Mouse (Mus musculus) CH12F3 (cell line): Measurements from ENCODE around the gene Apex2.

ENCODE experiments used
- in situ Hi-C: fragments of 300-500 bp; cut with MboI; formaldehyde crosslinking; loops from 2 replicates; pipeline ENCODE4 v1.14.3; 2020; ENCODE audit warnings: low sequenced_read_pairs

The Apex2 gene

DNA sequence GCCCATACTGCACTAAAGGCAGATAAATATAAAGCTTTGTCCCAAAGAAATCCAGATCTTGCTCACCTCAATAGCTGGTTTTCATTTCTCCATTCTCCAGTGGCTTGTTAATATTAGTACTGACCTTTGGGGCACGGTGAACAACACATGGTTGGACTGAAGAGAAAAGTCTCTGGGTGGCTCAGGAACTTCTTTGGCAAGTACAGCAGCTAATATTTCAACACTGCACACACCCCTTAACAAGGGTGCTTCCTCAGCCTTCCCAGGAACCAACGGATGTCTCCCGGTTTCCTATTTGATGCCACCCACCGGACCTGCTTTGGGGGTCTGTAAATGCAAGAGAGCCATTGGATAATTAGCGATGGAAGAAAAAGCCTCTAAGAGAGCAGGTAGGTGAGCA is at the start of gene Apex2:
TSS of gene Apex2 (minus strand) at position 173 of the 400 bp plus-strand sequence.
- in situ Hi-C loops, result no loop called here

DNA sequence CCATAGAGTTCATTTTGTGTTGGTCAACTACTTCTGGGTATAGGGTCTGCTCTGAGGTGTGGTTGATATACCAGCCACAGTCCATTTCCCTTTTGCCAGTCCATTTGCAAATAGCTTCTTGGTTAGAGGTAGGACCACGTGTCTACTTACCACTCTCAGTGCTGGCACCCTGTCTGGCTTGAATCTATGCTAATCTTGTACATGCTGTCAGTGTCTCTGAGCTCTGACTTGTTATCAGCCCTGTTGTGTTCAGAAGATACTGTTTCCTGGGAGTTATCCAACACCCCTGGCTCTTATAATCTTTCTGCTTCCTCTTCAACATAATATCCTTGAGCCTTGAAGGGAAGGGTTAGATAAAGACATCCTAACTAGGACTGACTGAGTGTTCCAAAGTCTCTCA is 46.8 kb upstream of the Apex2 start:
- in situ Hi-C loops, result no loop called here

DNA sequence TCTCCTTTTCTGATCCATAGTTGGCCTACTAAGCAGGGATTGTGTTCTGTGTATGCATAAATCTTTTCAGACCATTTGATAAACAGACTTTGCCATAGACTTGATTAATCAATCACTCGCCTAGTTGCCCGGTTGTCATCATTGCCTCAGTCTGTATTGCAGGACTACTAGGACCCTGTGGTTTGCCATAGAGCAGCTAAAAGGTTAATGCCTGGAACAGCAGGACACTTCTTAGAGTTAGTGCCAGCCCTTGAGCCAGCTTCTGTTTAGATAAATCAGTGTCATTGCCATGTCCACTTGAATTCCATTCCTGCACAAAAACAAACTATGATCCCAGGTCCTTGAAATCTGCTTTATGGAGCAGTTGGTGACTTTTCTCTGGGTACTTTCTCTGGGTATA is 9.2 kb upstream of the Apex2 start:
- in situ Hi-C loops, result no loop called here

DNA sequence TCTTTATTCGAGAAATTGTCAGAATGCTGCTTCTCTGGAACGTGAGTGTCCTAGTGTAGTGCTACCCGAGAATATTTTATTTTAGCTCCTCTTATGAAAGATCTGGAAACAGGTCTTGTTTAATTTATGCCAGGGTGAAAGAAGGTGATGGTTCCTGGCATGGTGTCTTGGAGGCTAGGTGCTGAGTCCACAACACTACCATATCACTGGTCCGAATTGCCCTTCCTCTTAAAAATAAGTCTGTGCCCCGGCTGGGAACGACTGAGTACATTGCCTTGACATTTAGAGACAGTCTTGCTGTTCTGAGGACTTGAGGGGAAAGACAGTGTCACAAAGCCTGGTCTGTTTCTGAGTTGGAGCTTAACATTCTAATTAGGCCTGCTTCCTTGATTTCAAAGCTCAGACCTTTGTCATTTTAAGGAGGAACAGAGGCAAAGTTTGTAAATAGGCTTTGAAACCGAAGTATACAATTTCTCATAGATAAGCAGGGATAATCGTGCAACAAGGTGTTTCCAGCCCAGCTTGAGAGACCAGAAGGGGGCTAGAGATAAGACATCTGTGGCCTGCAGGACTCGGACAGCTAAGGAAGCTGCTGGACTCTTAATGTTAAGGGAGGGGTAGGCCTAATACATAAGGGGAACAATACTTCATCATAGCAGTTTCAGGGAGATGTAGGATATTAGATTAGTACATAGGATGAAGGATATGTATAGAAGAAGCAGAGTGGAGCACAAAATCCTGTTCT is 5.5 kb upstream of the Apex2 start:
- in situ Hi-C loops, result no loop called here

DNA sequence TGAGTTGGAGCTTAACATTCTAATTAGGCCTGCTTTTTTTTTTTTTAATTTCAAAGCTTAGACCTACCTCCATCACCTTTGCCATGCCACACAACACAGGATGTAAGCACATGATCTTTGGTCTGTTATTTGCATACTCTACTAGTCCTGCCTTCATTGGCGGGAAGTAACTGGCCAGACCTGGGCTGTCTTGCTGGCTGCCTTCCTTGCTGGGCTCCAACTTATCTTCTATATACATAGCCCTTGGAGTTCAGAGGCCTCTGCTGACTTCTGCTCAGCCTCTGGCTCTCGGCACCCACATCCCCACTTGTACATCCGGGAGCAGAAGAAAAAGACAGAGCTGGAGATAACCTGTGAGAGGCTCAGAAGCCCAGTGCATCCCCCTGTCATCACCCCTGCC is 4.5 kb upstream of the Apex2 start:
- in situ Hi-C loops, result no loop called here

DNA sequence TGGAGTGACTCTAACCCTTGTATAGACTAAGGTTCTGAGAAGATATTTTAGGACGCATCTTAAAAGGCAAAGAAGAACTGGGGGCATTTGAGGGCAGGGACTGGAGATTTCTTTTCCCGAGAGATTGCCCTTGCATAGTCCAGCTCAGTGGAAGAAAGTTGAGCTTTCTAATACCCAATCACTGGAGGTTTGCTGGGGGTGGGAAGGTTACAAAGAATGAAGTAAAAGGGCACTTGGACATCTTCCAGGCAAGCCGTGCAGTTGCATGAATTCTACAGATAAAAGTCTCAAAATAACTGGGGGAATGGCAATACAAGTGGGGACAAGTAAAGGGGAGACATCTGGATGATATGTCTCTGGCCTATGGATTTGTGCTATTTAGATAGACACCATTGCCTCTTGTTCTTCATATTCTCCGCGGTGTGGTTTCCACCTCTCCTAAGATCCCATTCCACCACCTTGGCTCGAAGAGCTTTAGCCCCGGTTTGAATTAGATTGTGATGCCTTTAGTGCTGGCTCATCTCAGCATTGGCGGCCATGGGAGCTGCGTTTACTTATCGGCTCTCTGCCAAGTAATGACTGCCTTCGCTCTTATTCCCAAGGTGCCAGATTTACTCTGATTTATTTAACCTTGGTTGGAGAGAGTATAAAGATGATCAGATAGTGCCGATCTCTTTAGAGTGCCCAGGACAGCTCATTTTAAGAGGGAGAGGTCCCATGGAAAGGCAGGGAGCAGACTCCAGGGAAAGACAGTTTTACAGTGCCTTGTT is 3.8 kb upstream of the Apex2 start:
- in situ Hi-C loops, result no loop called here

DNA sequence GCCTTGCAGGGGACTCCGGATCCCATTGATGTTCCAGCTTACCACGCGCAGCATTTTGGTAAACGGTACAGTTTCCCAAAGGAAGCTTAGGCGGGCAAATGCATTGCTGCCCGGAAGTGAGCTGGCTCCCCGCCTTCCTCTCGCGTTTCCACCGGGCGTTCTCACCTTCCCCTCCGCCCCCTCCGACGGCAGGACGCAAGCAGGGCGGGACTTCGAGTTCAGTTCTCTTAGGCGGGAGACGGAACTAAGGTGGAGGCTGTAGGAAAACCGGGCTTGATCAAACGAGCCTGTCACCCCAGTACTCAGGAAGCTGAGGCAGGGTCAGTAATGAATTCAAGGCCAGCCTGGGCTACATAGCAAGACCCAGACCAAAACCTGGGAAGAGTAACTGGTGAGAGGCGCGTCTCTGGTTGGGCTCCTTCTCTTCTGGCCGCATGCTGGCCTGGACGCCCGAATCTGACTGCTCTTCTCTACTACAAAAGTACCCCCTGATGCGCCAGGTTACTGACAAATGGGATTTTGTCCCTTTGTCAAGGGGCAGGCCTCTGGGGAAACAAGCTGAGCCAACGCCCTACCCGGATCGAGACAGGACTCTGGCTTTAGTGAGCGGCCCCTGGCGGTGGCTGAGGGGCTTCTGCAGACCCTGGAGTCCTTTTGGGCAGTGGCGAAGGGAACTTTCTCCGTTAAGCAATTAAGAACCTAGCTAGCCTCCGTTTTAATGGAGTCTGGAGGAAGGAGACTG is 1.5 kb downstream of the Apex2 start, which contains the start of gene Pfkfb1:
TSS of gene Pfkfb1 (plus strand) at position 207 of the 742 bp plus-strand sequence.
- in situ Hi-C loops, result no loop called here

DNA sequence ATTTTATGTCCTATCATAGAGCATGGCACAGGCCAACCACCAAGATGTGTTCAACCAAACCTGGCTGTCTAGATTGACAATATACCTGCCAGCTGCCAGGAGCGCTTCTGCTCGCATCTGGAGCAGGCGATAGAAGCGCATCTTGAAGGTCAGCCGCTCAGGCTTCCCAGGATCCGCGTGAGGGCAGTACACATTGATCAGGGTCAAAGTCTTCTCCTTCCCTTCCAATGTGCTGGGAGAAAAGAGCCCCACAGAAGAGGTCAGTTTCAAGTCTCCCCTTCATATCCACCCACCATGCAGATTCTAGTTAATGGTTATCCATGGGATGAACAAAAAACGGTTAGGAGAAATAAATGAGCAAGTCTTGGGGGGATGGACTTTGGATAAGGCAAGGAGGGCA is 4.6 kb downstream of the Apex2 start:
- in situ Hi-C loops, result no loop called here

DNA sequence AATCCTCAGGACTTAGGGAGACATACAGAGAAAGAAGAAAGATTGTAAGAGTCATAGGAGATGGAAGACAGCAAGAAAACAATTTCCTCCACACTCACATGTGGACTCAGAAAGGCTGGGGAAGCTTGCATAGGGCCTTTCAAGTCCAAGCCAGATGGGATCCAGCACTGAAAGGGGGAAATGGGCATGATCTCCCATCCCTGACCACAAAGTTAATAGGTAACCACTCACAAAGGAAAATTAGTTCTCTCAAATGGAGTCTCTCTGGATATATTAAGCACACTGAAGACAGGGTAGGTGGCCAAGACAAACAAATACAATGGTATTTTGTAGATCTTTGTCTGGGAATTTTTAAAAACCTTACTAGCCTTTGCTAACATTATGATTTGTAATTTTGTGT is 7.7 kb downstream of the Apex2 start:
- in situ Hi-C loops, result no loop called here

DNA sequence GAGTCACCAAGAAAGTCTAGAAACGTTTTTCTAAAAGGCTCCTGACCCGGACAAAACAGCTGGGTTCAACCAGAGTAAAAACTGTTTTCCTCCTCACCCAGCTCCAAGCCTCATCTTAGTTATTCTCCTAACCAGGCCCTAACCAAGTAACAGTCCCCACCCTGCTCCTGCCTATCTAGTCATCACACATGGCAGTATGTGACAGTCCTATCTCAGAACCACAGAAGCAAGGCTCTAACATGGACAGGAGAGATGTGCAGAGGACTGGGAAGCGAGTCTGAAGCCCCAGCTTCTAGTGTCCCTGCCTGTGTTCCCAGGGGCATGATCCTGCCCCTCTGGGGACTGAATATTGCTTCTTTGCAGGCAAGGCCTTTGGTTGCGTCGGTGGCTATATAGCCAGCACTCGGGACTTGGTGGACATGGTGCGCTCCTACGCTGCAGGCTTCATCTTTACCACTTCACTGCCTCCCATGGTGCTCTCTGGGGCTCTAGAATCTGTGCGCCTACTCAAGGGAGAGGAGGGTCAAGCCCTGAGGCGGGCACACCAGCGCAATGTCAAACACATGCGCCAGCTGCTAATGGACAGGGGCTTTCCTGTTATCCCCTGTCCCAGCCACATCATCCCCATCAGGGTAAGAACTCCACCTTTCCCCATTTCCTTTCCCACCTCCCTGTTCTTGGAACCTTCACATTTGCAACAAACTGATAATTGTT is 24.9 kb downstream of the Apex2 start:
- in situ Hi-C loops, result no loop called here

DNA sequence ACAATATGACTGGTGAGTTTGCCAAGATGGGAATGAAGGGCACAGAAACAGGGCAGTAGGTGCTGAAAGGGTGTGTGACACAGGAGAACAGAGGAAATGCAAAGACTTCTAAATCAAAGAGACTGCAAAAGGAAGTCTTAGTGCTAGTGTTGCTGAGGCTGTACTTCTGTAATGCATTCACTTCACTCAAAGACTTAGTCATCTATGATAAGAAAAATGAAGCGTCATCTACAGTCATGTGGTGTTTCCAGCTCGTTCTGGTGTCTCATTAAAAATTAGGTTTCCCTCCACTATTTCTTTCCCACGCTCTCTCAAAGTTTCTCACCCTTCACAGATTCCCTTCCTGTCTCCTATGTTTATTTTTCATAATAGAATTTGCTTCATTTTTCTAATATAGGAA is 35.6 kb downstream of the Apex2 start:
- in situ Hi-C loops, result no loop called here

DNA sequence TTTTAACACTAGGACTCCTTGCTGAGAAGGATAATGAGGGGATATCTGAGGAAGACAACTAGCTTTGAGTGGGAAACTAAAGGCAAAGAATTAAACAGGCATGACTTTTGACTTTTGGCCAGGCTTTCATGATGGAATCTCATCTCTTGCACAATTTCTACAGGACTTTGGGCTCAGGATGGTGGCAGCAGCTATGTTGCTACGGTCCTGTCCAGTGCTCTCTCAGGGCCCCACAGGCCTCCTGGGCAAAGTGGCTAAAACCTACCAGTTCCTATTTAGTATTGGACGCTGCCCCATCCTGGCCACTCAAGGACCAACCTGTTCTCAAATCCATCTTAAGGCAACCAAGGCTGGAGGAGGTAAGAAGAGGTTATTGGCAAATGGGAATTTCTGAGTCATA is 37.7 kb downstream of the Apex2 start:
- in situ Hi-C loops, result no loop called here

DNA sequence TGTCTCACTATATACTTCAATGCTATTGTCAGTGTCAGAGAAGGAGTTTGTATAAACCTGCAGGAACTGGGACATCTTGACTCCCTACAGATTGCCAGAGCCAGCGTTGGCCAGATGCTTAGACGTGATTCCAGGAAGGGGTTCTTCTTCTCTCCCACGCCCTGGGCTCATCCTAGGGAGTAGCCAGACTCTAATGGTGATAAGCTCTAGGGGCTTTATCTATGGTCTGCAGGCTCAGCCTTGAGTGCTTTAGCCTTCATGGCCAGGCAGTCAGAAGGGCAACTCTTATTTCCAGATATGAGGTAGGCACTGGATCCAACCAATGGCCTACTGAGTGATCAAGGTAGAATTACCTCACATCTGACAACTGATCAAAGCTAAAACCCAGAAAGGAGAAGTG is 40.0 kb downstream of the Apex2 start:
- in situ Hi-C loops, result no loop called here

DNA sequence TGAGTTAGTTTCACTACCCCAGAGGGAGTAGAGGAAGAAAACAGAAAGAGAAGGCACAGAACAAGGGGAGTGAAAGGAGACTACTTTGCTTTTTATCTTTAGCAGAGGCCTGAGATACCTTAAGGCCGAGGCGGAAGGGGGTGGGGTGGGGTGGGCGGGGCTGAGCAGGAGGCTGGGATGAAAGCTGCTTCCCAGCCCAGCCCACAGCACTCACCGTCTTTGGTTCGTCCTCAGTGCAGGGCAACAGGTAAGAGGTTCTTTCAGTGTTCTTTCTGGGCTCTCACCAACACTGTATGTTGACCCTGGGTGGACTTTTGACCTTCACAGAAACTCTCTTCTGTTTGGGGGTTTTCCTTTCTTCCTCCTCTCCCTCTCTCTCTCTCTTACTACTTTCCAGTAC is 42.4 kb downstream of the Apex2 start, which contains the start of gene Alas2:
TSS of gene Alas2 (plus strand) at position 137 of the 400 bp plus-strand sequence.
- in situ Hi-C loops, result no loop called here

DNA sequence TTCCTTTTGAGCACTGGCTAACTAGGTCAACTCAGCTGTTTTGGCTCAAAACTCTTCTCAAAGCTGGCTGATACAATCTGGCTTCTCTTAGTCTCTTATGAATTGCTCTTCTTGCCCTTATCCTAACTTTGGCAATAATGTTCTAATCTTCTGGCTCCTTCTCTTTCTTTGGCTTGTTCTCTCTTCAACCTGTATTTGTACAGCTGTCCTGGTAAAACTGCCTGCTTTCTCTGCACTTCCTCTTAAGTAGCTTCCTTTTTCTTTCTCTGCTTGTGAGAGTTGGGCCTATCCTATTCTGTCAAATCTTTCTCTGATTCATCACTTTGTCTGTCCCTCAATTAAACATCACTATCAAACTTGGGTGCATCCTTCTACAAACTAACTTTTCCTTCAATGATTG is 48.0 kb downstream of the Apex2 start:
- in situ Hi-C loops, result no loop called here

DNA sequence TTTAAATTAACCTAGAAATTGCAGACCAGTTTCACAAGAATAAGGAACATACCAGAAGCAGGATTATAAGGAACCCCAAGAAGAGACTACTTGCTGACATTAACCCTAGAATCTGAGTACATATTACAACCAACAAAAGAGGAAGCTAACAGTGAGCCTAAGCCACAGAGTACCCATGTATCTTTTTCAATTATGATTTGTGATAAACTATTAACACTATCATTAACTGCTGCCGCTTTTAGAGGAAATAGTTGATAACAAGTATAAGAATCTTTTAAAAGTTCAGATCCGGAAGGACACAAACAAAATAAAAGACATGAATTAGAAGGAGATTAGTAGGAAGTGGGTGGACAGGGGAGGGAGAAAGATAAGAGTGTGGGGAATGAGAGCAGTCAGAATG is 49.6 kb downstream of the Apex2 start:
- in situ Hi-C loops, result no loop called here

DNA sequence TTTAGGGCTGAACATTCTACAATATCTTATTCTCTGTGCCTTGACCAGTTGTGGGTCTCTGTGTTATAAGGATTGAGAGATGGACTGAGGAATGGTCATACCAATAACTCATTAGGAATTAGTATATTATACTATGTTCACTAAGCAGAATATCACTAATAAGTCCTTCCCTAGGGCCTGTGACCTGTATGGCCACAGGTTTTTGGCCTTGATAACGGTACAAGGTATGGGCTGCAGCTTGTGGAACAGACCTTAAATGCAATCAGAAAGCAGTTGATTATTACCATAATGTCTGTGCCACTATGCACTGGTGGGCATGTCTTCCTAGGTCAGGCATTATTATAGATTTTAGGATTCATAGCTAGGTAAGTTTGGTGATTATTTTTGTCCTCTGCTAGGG is 73.2 kb downstream of the Apex2 start:
- in situ Hi-C loops, result loop anchor here (25.0 kb wide), 1 partner anchor 146 kb away; the partner anchor contains the start of gene Tro

DNA sequence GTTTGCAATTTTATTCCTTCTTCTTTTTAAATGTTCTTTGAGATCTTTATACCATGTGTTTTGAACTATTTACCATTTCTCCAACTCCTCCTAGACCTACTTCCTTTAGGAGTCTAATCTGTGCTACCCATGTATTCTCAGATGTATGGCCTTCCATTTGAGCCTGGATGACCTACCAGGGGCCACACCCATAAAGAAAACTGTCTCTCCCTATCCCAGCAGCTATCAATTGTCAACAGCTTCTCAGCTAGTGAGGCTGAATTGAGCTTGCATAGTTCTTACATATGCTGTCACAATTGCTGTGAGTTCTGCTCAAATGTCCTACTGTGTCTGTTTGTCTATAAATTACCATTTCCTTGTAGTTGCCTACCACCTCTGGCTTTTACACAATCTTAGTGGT is 73.7 kb downstream of the Apex2 start:
- in situ Hi-C loops, result loop anchor here (25.0 kb wide), 1 partner anchor 146 kb away; the partner anchor contains the start of gene Tro

DNA sequence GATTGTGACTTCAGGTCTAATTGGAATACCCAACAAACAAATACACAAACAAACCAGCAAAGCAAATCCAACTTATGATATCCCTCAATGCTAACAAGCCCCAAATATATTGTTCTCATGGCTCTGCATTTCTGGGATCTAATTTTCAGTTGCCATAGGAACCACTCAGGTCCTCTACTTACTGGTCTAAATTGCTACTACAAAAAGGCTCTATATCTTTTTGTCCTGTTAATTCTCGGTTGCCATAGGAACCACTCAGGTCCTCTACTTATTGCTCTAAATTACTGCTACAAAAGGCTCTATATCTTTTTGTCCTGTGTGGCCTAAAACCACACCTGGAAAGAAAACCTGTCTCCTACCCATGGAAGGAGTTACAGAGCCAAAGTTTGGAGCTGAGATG is 75.5 kb downstream of the Apex2 start:
- in situ Hi-C loops, result loop anchor here (25.0 kb wide), 1 partner anchor 148 kb away; the partner anchor contains the start of gene Tro

DNA sequence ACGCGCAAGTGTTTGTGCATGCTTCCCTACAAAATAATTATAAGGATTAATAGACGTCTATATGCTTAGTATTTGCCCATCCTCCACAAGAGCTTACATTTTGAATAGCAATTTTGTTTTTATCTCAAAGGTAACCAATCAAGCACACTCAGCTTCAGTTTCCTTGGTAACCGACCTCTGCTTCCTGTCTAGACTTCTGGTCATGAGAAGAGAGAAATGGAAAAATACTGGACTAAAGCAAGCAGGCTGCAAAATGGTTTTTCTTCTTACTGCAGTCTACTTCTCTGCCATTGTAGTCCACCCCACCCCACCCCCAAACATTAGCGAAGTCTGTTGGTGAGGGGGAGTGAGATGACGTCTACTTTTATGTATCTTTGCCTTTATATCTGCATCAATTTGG is 78.4 kb downstream of the Apex2 start:
- in situ Hi-C loops, result loop anchor here (25.0 kb wide), 1 partner anchor 151 kb away; the partner anchor contains the start of gene Tro

DNA sequence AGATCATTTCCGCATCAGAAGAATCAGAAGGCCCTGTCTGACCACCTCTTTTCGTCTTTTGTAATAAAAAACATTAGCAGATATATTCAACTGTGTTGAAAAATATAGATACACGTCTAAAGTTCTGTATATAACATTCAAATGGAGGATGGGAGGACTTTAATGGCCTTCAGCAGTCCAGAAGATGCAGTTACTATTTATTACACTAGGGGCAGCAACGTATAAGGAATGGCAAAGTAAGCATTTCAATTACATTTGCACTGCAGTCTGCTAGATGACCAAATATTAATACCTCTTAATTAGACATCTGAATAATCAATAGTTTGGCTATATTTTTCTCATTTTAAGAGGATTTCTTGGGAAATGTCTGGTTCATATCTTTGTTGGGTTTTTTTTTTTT is 79.0 kb downstream of the Apex2 start:
- in situ Hi-C loops, result loop anchor here (25.0 kb wide), 1 partner anchor 152 kb away; the partner anchor contains the start of gene Tro
